Mouse (Mus musculus) neural tube, embryonic 11.5 days (tissue): ENCODE results near the gene Erbb2. TPM values are rescaled to one million over a fixed set of nuclear protein-coding genes. Genes with fewer than 3 reads are reported as not detected.

Experiments
- ATAC-seq: fragments of 200-750 bp; cut with Nextera tagmentation; 2 replicates; pipeline ENCODE4 v1.8.0; 2017; ENCODE audit warnings: moderate number of reproducible peaks, mild to moderate bottlenecking, moderate TSS enrichment, moderate library complexity; ENCODE audit not compliant: insufficient read depth, low FRiP score, low TSS enrichment
- DNase-seq: peaks from one replicate; pipeline ENCODE4 v3.0.0-alpha.2; 2015; ENCODE audit warnings: low spot score
- H3K27ac ChIP-seq: fragments of 300-500 bp; sonication (generic); 2 replicates; pipeline ENCODE4 v1.5.1; 2014; ENCODE audit warnings: low read depth, mild to moderate bottlenecking, low read length
- H3K27me3 ChIP-seq: fragments of 300-500 bp; sonication (generic); 2 replicates; pipeline ENCODE4 v1.6.1; 2014; ENCODE audit warnings: mild to moderate bottlenecking, low read length, mixed read lengths; ENCODE audit not compliant: control insufficient read depth, insufficient read depth
- H3K36me3 ChIP-seq: fragments of 300-500 bp; sonication (generic); 2 replicates; pipeline ENCODE4 v1.6.1; 2014; ENCODE audit warnings: mild to moderate bottlenecking, low read length, moderate library complexity, mixed read lengths; ENCODE audit not compliant: control insufficient read depth, insufficient read depth
- H3K4me1 ChIP-seq: fragments of 300-500 bp; sonication (generic); 2 replicates; pipeline ENCODE4 v1.6.1; 2014; ENCODE audit warnings: low read length, mixed read lengths; ENCODE audit not compliant: control insufficient read depth, insufficient read depth
- H3K4me2 ChIP-seq: fragments of 300-500 bp; sonication (generic); 2 replicates; pipeline ENCODE4 v1.6.1; 2014; ENCODE audit warnings: low read depth, mild to moderate bottlenecking, moderate library complexity
- H3K4me3 ChIP-seq: fragments of 300-500 bp; sonication (generic); 2 replicates; pipeline ENCODE4 v1.5.1; 2014; ENCODE audit warnings: low read depth, low read length
- H3K9ac ChIP-seq: fragments of 300-500 bp; sonication (generic); 2 replicates; pipeline ENCODE4 v1.6.1; 2014; ENCODE audit warnings: mild to moderate bottlenecking, low read length
- H3K9me3 ChIP-seq: fragments of 300-500 bp; sonication (generic); 2 replicates; pipeline ENCODE4 v1.6.1; 2016; ENCODE audit warnings: low read length; ENCODE audit not compliant: control insufficient read depth
- WGBS: fragments of 180-500 bp; shearing (Covaris S2); extraction: QIAGEN DNeasy Blood & Tissue Kit; methylation state at CpG from one replicate; pipeline ENCODE4 v1.1.7; 2014; 5-methylcytosine and 5-hydroxymethylcytosine counted together
- polyA plus RNA-seq: library from polyadenylated mRNA; unstranded; fragments of >200 nt; fragmentation: Nextera tagmentation; extraction: Ambion mirVana; gene quantifications from 2 replicates; pipeline ENCODE4 v1.2.1, GENCODE M21; 2014

Gene Erbb2
- polyA plus RNA-seq, 1 experiment from 2014 or later, result 22.3 TPM

DNA sequence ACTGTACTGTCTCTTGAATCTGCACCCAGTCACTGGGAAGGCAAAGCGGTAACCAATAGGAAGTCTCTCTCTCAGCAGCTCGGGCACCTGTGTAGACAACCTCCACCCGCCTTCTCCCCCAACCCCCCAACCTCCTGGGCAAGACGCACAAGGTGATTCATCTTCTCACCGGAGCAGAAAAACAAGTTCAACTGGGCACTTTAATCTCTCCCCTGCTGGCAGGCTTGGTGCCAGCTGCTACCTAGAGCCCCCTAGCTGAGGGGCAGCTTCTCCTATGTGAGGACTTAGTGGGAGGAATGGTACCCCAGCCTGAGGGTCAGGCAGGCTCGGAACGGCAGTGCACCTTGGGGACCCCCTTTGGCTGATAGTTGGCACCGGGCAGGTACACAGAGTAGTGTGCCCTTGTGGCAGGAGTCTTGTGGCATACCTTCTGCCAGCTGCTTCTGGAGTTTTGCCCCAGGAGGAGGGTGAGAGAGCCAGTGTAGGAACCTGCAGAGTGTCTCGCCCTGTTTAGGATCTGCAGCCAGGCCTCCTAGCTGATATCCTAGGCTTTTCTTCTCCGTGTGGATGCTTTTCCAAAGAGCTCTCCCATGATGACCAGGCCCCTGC, 6.8 kb downstream of the Erbb2 start:
- H3K27me3 ChIP-seq, result no peaks in the 10 kb centered on the region
- no peak for ATAC-seq
- peaks cover 5% of the 10 kb centered on the region; the same call in 1 of the 2 replicates for H3K4me1 ChIP-seq
- H3K4me3 ChIP-seq, result no peak overlapping the region
- H3K9me3 ChIP-seq, result no peaks in the 10 kb centered on the region
- no peak overlapping the region for H3K4me2 ChIP-seq
- H3K9ac ChIP-seq, result no peak overlapping the region
- H3K36me3 ChIP-seq, result no peaks in the 10 kb centered on the region
- DNase-seq, result no peak
- WGBS, result 83% methylated on average over 10 of the region's 10 CpGs
- H3K27ac ChIP-seq, result no peak overlapping the region

DNA sequence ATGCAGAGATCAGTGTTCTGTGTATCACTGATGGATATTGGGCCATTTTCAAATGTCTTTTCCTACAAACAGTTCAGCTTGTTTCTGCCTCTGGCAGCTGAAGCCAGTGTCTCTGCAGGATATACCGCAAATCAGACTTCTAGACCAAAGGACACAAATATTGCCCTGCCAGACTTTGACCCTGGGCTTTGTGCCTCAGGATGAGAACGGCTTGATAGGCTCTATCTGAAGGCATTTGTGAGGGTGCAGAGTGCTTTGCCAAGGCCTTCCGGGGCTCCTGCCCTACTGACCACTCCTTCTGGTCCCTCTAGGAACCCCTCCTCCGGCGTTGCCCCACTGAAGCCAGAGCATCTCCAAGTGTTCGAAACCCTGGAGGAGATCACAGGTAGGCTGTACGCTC, 14.3 kb downstream of the Erbb2 start:
- Histone ChIP-seq H3K4me2 (no peak overlapping the region), H3K27ac (no peak overlapping the region), H3K4me3 (no peak overlapping the region), H3K9ac (no peak overlapping the region), H3K36me3 (peaks cover 2% of the 10 kb centered on the region; the same call in 1 of the 2 replicates), H3K27me3 (no peaks in the 10 kb centered on the region), H3K4me1 (no peaks in the 10 kb centered on the region), H3K9me3 (no peaks in the 10 kb centered on the region)
- 96% methylated on average over 7 of the region's 7 CpGs for whole genome bisulfite sequencing
- no peak for ATAC-seq
- no peak for DNase-seq

- H3K27ac ChIP-seq, result no peak overlapping the region
- WGBS, result 90% methylated on average over 5 of the region's 5 CpGs
- no peak for ATAC-seq
- no peak overlapping the region for H3K4me3 ChIP-seq
- peaks cover 2% of the 10 kb centered on the region; the same call in 1 of the 2 replicates for H3K36me3 ChIP-seq
- no peak for DNase-seq
- no peak overlapping the region for H3K4me2 ChIP-seq
- no peaks in the 10 kb centered on the region for H3K4me1 ChIP-seq
- H3K27me3 ChIP-seq, result no peaks in the 10 kb centered on the region
- H3K9ac ChIP-seq, result no peak overlapping the region
- no peaks in the 10 kb centered on the region for H3K9me3 ChIP-seq
Observed at GRCm38 (mm10) chr11:98428436-98428835, 16.2 kb downstream of the Erbb2 start.

- ATAC-seq (no peak), DNase-seq (no peak)
- Histone ChIP-seq H3K4me1 (no peaks in the 10 kb centered on the region), H3K36me3 (peaks cover 1% of the 10 kb centered on the region; the same call in 1 of the 2 replicates), H3K4me3 (no peak overlapping the region), H3K27me3 (no peaks in the 10 kb centered on the region), H3K4me2 (no peak overlapping the region), H3K27ac (no peak overlapping the region), H3K9ac (no peak overlapping the region), H3K9me3 (no peaks in the 10 kb centered on the region)
- 82% methylated on average over 9 of the region's 9 CpGs for WGBS
Observed at GRCm38 (mm10) chr11:98431743-98432502, 19.7 kb downstream of the Erbb2 start.

- Histone ChIP-seq H3K4me3 (no peak overlapping the region), H3K4me2 (no peak overlapping the region), H3K27me3 (no peaks in the 10 kb centered on the region), H3K9ac (no peak overlapping the region), H3K27ac (no peak overlapping the region), H3K9me3 (no peaks in the 10 kb centered on the region), H3K36me3 (no peaks in the 10 kb centered on the region; the same call in 1 of the 2 replicates), H3K4me1 (no peaks in the 10 kb centered on the region)
- no peak for ATAC-seq
- WGBS, result 90% methylated on average over 9 of the region's 9 CpGs
- no peak for DNase-seq
Observed at GRCm38 (mm10) chr11:98435723-98436122, 23.5 kb downstream of the Erbb2 start.

- no peak for DNase-seq
- H3K4me2 ChIP-seq, result no peak overlapping the region
- H3K9ac ChIP-seq, result no peak overlapping the region
- H3K9me3 ChIP-seq, result no peaks in the 10 kb centered on the region
- no peak overlapping the region for H3K4me3 ChIP-seq
- WGBS, result 85% methylated on average over 6 of the region's 6 CpGs
- H3K27ac ChIP-seq, result no peak overlapping the region
- H3K36me3 ChIP-seq, result no peaks in the 10 kb centered on the region; the same call in 1 of the 2 replicates
- H3K27me3 ChIP-seq, result no peaks in the 10 kb centered on the region
- H3K4me1 ChIP-seq, result no peaks in the 10 kb centered on the region
- ATAC-seq, result no peak
Observed at GRCm38 (mm10) chr11:98437441-98437840, 25.2 kb downstream of the Erbb2 start.

- Histone ChIP-seq H3K9ac (peak within 1 kb of the TSS; percentile 74), H3K4me2 (peak within 1 kb of the TSS; percentile 87), H3K27me3 (no peaks in the 10 kb centered on the region), H3K9me3 (no peaks in the 10 kb centered on the region), H3K4me1 (no peaks in the 10 kb centered on the region), H3K4me3 (peak within 1 kb of the TSS; percentile 77), H3K36me3 (no peaks in the 10 kb centered on the region; the same call in 1 of the 2 replicates), H3K27ac (no peak within 1 kb of the TSS)
- 3% methylated on average over 43 of the region's 43 CpGs for WGBS
- DNase-seq (peak; percentile 95), ATAC-seq (peak; percentile 89)
Observed at GRCm38 (mm10) chr11:98438331-98439158, 26.3 kb downstream of the Erbb2 start, which contains the start of gene Mien1. Gene Mien1, minus strand, starts transcription at chr11:98438991.

- H3K9ac ChIP-seq, result no peak overlapping the region
- ATAC-seq (no peak), DNase-seq (no peak)
- 0 out of 2 replicates have a peak, but pooled peaks cover 2% of the 10 kb centered on the region for H3K4me1 ChIP-seq
- 97% methylated on average over 1 of the region's 1 CpGs for WGBS
- no peaks in the 10 kb centered on the region for H3K36me3 ChIP-seq
- H3K4me3 ChIP-seq, result no peak overlapping the region
- no peaks in the 10 kb centered on the region for H3K9me3 ChIP-seq
- no peak overlapping the region for H3K27ac ChIP-seq
- H3K4me2 ChIP-seq, result no peak overlapping the region
- H3K27me3 ChIP-seq, result peaks cover 4% of the 10 kb centered on the region
Observed at GRCm38 (mm10) chr11:98443688-98444087, 31.4 kb downstream of the Erbb2 start.
